Mouse (Mus musculus) lung, postnatal 0 days (tissue): ENCODE measurements around the gene Slc16a1.

ENCODE experiments used
- CTCF ChIP-seq: IDR thresholded peaks from 2 replicates; pipeline ENCODE4 v1.5.1; 2016; ENCODE audit warnings: antibody characterized with exemption, mild to moderate bottlenecking
- EP300 ChIP-seq: IDR thresholded peaks from 2 replicates; pipeline ENCODE4 v1.6.1; 2016; ENCODE audit warnings: antibody characterized with exemption, mild to moderate bottlenecking, control low read depth

- TF ChIP-seq CTCF: no peak
- no peak for TF ChIP-seq EP300
Measured at GRCm38 (mm10) chr3:104599296-104600150, 38.9 kb upstream of the Slc16a1 start.
